Mouse (Mus musculus): Measurements from ENCODE around the gene C2.

DNA sequence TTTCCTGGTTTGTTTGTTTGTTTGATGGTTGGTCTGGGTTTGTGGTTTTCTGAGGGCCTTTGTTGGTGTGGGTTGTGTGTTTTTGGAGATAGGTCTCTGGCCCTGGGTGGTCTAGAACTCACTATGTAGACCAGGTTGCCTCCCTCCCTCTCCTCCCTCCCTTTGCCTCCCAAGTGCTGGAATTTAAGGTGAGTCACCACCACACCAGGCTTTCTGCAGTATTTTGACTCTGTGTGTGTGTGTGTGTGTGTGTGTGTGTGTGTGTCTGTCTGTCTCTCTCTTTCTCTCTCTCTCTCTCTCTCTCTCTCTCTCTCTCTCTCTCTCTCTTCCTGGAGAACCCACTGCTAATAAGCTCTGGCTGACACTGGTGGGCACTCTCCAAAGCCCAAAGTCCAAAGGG lies 16.9 kb downstream of the C2 start:
- TF ChIP-seq POLR2A (IDR thresholded peaks at IDR 0.05; ENCODE audit: insufficient read length, low read depth) (no peak), MYOD1 (IDR thresholded peaks at IDR 0.05; ENCODE audit: control insufficient read depth in 1 of 3, insufficient read length in 2 of 3, low read depth in 2 of 3) (no peak), TCF12 (IDR thresholded peaks at IDR 0.05; ENCODE audit: insufficient read depth, poor library complexity, severe bottlenecking) (no peak), POLR2AphosphoS2 (IDR thresholded peaks at IDR 0.05; ENCODE audit: insufficient read length, low read depth) (no peak), MYOG (IDR thresholded peaks at IDR 0.05; ENCODE audit: control insufficient read depth in 1 of 3, insufficient read depth in 1 of 3, insufficient read length in 2 of 3, low read depth in 2 of 3) (no peak), E2F4 (IDR thresholded peaks at IDR 0.05; ENCODE audit: insufficient read depth) (no peak)

Measured in myocyte (in vitro differentiated cells).